Mouse (Mus musculus): ENCODE results near the gene Dph1. TPM values are rescaled to one million over a fixed set of nuclear protein-coding genes. Genes with fewer than 3 reads are reported as not detected.

Dph1 gene
- polyA plus RNA-seq, 1 experiment from 2014 or later: 20.4 TPM

DNA sequence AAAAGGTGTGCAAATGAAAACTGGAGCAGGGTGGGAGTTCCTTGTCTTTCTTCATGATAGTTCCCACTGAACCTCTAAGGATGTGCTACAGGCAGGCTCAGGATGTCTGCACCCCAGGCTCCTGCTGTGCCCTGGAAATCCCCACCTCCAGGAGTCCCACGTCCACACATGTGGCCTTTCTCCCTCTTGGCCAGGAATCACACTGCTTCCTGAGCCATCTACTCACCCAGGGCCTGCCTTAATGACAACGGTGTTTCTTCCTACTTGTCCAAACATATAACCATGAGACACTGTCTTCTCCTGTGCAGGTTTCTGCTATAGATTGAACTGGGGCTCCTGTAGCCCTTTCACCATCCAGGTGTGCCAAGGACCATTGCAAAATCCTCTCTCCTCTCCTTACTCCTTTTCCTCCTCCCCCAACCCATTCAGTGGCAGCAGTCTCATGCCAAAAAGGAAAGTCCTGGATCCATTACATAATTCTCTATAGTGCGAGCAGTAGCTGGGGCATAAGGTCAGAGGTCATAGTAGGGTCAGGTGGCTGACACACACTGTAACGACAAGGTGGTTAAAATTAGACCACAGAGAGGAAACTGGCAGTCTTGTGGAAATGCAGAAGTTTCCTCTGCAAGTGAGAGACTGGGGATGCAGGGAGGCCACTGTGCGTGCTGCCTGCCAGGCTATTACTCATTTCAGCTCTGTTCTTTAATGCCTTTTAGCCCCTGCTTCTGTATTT, 54.2 kb downstream of the Dph1 start:
- Histone ChIP-seq H3K9ac (no peak overlapping the region), H3K27me3 (no peaks in the 10 kb centered on the region), H3K4me1 (peaks cover 82% of the 10 kb centered on the region), H3K27ac (peak overlapping the region; percentile 16; the same call in 1 of the 2 replicates), H3K36me3 (no peaks in the 10 kb centered on the region), H3K4me2 (no peak overlapping the region), H3K4me3 (no peak overlapping the region), H3K9me3 (no peaks in the 10 kb centered on the region)
- no peak for ATAC-seq (ENCODE audit: borderline replicate concordance, extremely low read depth, low FRiP score, low TSS enrichment)
- WGBS: 41% methylated on average over 5 of the region's 5 CpGs

DNA sequence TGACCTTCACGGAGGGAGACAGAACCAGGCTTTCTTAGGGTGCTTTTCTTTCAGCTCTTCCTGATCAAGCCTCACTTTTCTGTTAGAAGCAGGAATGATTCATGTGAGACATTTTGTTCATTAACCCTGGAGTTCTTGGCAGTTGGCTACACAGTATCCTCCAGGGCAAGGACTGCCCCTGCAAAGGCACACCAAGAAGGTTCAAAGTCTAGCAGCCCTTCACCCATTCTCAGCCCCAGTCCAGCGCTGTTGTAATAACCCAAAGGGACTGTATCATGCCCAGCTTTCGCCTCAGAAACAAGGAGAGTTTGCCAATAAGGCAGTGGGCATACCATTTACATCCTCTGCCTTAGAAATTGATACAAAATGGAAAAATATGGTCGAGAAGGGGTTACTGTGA, 55.7 kb downstream of the Dph1 start:
- peaks cover 67% of the 10 kb centered on the region for H3K4me1 ChIP-seq
- 0 out of 2 replicates have a peak overlapping the region, but pooled peaks have one; percentile 36 for H3K27ac ChIP-seq
- H3K9ac ChIP-seq: no peak overlapping the region
- no peaks in the 10 kb centered on the region for H3K27me3 ChIP-seq
- H3K4me2 ChIP-seq: no peak overlapping the region
- 93% methylated on average over 4 of the region's 4 CpGs for WGBS
- H3K36me3 ChIP-seq: no peaks in the 10 kb centered on the region
- H3K4me3 ChIP-seq: no peak overlapping the region
- H3K9me3 ChIP-seq: no peaks in the 10 kb centered on the region
- ATAC-seq (ENCODE audit: borderline replicate concordance, extremely low read depth, low FRiP score, low TSS enrichment): no peak

DNA sequence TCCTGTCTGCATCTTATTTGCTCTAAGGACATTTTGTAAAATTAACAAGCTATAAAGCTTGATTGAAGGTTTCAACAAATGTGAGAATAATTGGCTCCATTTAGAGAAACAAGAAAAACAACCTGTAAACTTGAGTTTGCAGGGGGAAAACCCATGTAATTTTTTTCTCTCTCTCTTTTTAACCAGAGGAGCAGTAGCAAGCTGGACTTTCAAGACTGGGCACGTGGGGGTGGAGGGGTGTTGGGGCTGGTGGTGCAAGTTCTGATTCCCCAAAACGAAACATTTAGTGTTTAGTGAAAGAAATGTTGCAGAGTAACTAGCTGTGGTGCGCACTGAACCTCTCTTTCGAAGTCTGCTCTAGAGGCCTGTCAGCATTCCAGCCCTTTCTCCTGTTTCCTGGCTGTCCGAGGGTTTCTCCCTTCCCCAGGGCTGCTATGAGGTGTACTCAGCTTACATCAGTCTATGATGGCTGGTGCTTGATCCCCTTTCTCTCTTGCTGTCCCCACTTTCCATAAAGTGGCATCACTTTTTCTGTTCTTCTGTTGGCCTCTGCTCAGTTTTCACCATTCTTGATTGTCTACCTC, 56.5 kb downstream of the Dph1 start:
- peaks cover 60% of the 10 kb centered on the region for H3K4me1 ChIP-seq
- ATAC-seq (ENCODE audit: borderline replicate concordance, extremely low read depth, low FRiP score, low TSS enrichment): no peak
- no peak overlapping the region for H3K9ac ChIP-seq

DNA sequence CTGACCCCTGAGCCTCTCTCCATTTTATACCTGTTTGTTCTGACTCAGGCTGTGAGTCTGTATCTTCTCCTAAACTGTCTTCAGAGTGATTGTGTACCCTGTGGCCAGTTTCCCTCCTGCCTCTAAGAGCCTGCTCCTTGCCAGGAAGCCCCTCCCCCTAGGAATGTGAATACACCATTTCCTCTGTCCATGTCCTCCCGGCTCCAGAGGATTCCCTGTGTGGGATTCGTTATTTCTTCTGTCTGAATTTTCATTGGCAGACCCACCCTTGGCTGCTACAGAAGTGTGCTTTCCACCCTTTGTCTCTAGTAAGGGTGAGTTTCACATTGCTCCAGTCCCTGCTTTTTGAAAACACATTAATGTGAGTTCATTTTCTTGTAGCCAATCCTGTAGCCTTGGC, 57.1 kb downstream of the Dph1 start:
- Histone ChIP-seq H3K4me3 (no peak overlapping the region), H3K9me3 (no peaks in the 10 kb centered on the region), H3K27ac (peak overlapping the region; percentile 65), H3K4me2 (no peak overlapping the region), H3K36me3 (no peaks in the 10 kb centered on the region), H3K9ac (no peak overlapping the region), H3K4me1 (peaks cover 53% of the 10 kb centered on the region), H3K27me3 (no peaks in the 10 kb centered on the region)
- ATAC-seq (ENCODE audit: borderline replicate concordance, extremely low read depth, low FRiP score, low TSS enrichment): peak; percentile 81; the same call in 1 of the 2 replicates
- WGBS: 4% methylated on average over 2 of the region's 2 CpGs

More for the DNA sequence above, 56.5 kb downstream of the Dph1 start:
- WGBS: 62% methylated on average over 5 of the region's 5 CpGs
- no peaks in the 10 kb centered on the region for H3K36me3 ChIP-seq
- no peaks in the 10 kb centered on the region for H3K27me3 ChIP-seq
- no peak overlapping the region for H3K4me3 ChIP-seq
- no peak overlapping the region for H3K4me2 ChIP-seq
- H3K9me3 ChIP-seq: no peaks in the 10 kb centered on the region
- H3K27ac ChIP-seq: peak overlapping the region; percentile 62

DNA sequence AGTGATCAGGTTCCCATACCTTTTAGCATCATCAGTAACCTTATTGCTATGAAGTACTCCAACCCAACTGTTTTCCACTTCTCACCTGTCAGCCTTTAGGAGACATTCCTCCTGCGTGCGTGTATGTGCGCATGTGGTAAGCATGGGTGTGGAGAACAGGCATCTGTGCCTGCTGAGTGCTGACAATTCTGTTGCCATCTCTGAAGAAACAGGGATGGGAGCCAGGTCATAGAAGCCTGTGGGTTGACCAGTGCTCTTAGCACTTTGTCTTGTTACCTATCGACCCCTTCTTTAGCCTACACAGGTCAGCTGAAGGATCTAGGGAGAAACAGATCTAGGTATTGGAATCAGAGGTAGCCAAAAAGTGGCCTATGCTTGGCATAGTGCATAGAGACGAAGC, 57.6 kb downstream of the Dph1 start:
- no peak for ATAC-seq (ENCODE audit: borderline replicate concordance, extremely low read depth, low FRiP score, low TSS enrichment)

DNA sequence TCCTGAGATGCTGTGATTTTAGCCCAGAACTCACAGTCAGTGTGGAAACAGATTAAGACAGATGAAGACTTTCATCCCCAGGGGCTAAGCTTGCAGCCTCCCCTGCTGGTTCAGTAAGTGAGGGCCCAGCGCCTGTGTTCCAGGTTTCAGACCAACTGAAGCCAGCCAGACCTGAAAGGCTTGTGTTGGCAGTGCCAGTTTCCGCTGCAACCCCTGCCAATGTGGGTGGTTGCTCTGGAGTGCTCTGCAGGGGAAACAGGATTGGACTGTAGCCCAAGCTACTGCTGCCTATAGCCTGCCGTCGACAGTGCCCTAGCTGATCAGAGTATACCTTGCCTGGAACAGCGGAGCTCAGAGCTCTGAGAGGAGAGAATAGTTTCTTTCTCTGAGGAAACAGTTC, 58.8 kb downstream of the Dph1 start:
- no peak for ATAC-seq (ENCODE audit: borderline replicate concordance, extremely low read depth, low FRiP score, low TSS enrichment)
- 76% methylated on average over 5 of the region's 5 CpGs for WGBS
- Histone ChIP-seq H3K4me1 (peaks cover 40% of the 10 kb centered on the region), H3K4me3 (no peak overlapping the region), H3K27ac (peak overlapping the region; percentile 5; the same call in 1 of the 2 replicates), H3K27me3 (no peaks in the 10 kb centered on the region), H3K36me3 (no peaks in the 10 kb centered on the region), H3K4me2 (no peak overlapping the region), H3K9ac (no peak overlapping the region), H3K9me3 (no peaks in the 10 kb centered on the region)

More for the DNA sequence above, 57.6 kb downstream of the Dph1 start:
- H3K4me1 ChIP-seq: peaks cover 48% of the 10 kb centered on the region
- H3K27ac ChIP-seq: peak overlapping the region; percentile 65
- H3K9me3 ChIP-seq: no peaks in the 10 kb centered on the region
- no peak overlapping the region for H3K4me3 ChIP-seq
- H3K27me3 ChIP-seq: no peaks in the 10 kb centered on the region
- 80% methylated on average over 5 of the region's 5 CpGs for WGBS
- H3K9ac ChIP-seq: no peak overlapping the region
- no peak overlapping the region for H3K4me2 ChIP-seq
- H3K36me3 ChIP-seq: no peaks in the 10 kb centered on the region

DNA sequence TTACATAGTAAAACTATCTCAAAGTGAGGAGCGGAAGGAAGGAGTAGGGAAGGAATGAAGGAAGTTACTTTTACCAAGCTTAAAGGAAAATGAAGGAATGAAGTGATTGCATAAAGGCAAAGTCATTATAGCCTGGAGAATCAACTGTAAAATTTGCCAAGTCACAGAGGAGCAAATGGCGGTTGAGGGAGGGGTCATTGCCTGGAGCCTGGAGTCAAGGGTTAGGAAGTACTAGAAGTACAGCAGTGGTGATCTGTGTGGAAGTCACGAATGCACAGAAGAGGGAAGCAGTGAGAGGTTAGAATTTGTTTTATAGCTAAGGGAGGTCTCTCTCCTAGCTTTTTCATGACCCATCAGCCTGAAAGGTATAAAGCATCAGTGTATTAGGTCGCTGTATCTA, 59.7 kb downstream of the Dph1 start:
- Histone ChIP-seq H3K36me3 (no peaks in the 10 kb centered on the region), H3K27me3 (no peaks in the 10 kb centered on the region), H3K4me1 (peaks cover 33% of the 10 kb centered on the region), H3K9me3 (no peaks in the 10 kb centered on the region), H3K9ac (no peak overlapping the region), H3K4me2 (no peak overlapping the region), H3K27ac (no peak overlapping the region), H3K4me3 (no peak overlapping the region)
- ATAC-seq (ENCODE audit: borderline replicate concordance, extremely low read depth, low FRiP score, low TSS enrichment): no peak
- WGBS: 75% methylated on average over 4 of the region's 4 CpGs

DNA sequence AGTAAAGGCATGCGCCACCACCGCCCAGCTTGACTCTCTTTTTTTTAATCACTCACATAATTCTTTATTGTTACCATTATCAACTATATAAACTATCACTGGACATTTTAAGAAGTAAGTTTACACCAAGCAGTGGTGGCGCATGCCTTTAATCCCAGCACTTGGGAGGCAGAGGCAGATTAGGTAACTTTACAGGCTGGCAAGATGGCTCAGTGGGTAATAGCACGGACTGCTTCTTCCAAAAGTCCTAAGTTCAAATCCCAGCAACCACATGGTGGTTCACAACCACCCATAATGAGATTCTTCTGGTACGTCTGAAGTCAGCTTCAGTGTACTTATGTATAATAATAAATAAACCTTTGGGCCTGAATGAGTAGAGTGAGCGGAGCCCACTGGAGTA, 61.6 kb downstream of the Dph1 start:
- Histone ChIP-seq H3K4me2 (no peak overlapping the region), H3K27ac (no peak overlapping the region), H3K36me3 (no peaks in the 10 kb centered on the region), H3K9me3 (no peaks in the 10 kb centered on the region), H3K4me3 (no peak overlapping the region), H3K9ac (no peak overlapping the region), H3K4me1 (peaks cover 19% of the 10 kb centered on the region), H3K27me3 (no peaks in the 10 kb centered on the region)
- no peak for ATAC-seq (ENCODE audit: borderline replicate concordance, extremely low read depth, low FRiP score, low TSS enrichment)
- 93% methylated on average over 6 of the region's 6 CpGs for WGBS

MicroRNAs within 50 kb of the gene (microRNA counts, 519-probe panel; counts per million panel counts)
- microRNA mmu-miR-132: 2,661 counts per million, percentile 65 among the panel's probes with 10 or more counts
- microRNA mmu-miR-212: 19.7 counts per million

Small RNAs within 50 kb of the gene (microRNA-seq; reads per million reads assigned to microRNA genes)
- gene Mir132 (322 reads per million, percentile 66 among the genes with 10 or more reads in this experiment), gene Mir212 (37.1 reads per million, percentile 42 among the genes with 10 or more reads in this experiment)

Other genes with a start within 250 kb of the Dph1 start
- 20.1 and 21.7 TPM in 2 replicates for gene Hic1, start 21.7 kb downstream of the Dph1 start, polyA plus RNA-seq (2015; fragmentation: Nextera tagmentation; extraction: Ambion mirVana)
- gene Ovca2, start 12.4 kb downstream of the Dph1 start, polyA plus RNA-seq (2015; fragmentation: Nextera tagmentation; extraction: Ambion mirVana): 25.5 and 26.2 TPM in 2 replicates
- 1.8 and 3.3 TPM in 2 replicates for gene Rtn4rl1, start 2.5 kb upstream of the Dph1 start, polyA plus RNA-seq (2015; fragmentation: Nextera tagmentation; extraction: Ambion mirVana)
- 169 and 176 TPM in 2 replicates for gene Rpa1, start 157.1 kb upstream of the Dph1 start, polyA plus RNA-seq (2015; fragmentation: Nextera tagmentation; extraction: Ambion mirVana)
- gene Smyd4, start 157.2 kb upstream of the Dph1 start, polyA plus RNA-seq (2015; fragmentation: Nextera tagmentation; extraction: Ambion mirVana): 14.4 and 14.6 TPM in 2 replicates
- 46.1 and 57.0 TPM in 2 replicates for gene Serpinf1, start 231.5 kb upstream of the Dph1 start, polyA plus RNA-seq (2015; fragmentation: Nextera tagmentation; extraction: Ambion mirVana)
- gene Serpinf2, start 248.3 kb upstream of the Dph1 start, polyA plus RNA-seq (2015; fragmentation: Nextera tagmentation; extraction: Ambion mirVana): 0.89 and 4.3 TPM in 2 replicates

All from lung, embryonic 15.5 days (tissue).